Mouse (Mus musculus) telencephalon, adult 2 months (tissue): Measurements from ENCODE around the gene Gucy1a1.
"Not testable (repeated sequence)": the region's sequence is repeated elsewhere in the genome, so short reads cannot be mapped to it uniquely, and the experiment has no call there.

Source experiments
- DNase-seq: peaks from one replicate; pipeline ENCODE4 v3.0.0-alpha.2; 2011; ENCODE audit warnings: low read depth, low spot score

Gene Gucy1a1

DNA sequence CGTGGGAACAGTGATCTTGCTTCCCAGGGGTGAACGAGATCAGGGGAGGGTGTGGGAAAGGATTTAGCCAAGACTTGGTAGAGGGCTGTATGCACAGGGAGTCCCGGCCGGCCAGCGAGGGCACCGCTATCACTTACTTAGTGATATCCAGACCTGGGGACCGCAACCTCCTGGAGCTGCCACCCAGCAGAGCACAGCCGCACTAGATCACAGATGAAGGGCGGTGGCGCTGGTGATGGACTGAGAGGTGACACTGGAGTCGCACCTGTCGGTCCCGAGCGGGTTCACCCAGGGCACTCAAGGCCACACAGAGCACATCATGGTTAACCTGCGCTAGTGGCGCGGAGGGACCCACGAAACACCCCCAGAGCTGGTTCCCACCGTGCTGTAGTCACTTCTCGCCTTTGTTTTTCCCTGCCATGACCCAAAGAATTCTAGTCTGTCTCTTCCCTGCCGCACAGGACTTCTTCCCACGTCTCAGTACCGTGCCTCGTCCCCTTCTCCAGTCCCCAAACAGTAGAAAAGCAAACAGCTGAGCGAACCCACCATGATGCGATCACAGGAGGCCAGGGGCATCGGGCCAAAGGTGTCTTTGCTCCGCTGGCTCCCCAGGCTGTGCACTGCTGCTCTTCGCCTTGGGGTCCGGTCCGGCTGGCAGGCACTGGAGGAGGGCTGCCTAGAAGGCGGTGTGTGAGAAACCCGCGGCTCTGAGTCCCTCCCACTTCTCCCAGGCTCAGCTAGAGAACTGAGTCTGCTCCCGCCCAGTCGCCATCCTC, at the start of gene Gucy1a1:
TSS of gene Gucy1a1 (minus strand) at position 664 of the 776 bp plus-strand sequence.
- peak; percentile 62 for DNase-seq

DNA sequence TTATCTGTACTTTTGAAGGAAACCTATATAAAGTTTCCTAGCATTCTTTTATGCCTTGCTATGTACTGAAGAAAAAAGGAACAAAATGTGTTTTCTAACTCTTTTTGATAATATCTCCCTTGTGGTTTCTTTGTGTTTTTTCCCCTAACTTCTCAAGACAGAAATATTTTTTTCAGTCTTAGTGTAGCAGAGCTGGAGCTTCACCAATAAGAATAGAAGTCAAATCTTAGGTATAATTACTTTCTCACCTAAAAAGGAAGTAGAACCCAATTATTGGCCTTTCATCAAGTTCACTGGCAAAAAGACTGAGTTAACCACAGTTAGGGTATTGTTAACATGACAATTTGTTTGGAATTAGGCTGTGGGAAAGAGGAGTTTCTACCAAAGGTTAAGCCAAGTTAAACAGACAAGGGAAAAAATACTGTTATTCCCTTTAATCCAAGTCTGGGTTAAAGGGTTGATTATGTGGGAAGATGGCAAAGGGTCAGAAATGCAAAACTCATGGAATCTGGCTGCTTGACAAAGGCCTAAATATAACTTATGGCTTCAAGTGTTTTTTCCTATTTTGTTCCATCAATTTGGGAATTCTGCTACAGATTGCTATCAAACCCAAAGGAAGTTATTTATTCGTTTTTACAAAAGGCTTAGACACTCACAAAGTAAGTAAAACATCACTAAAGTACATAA, 46.1 kb upstream of the Gucy1a1 start:
- no peak for DNase-seq

DNA sequence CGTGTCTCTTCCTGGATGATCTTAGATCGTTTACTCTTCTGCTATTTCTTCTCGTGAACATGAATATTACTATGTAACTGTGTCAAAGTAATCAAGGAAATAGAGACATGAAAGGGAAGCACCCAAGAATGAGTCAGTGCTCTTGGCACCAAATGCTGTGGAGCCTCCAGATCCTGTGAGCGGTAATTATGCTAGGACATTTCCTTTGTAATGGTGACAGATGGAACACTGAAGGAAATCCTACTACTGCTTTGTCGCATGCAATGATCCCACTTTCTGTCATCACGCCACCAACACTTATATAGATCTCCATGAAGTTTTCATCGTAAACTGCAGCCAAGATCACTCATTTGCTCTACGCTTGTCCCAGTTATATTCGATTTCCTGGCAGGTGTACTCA, 40.0 kb upstream of the Gucy1a1 start:
- DNase-seq, result peak; percentile 61

DNA sequence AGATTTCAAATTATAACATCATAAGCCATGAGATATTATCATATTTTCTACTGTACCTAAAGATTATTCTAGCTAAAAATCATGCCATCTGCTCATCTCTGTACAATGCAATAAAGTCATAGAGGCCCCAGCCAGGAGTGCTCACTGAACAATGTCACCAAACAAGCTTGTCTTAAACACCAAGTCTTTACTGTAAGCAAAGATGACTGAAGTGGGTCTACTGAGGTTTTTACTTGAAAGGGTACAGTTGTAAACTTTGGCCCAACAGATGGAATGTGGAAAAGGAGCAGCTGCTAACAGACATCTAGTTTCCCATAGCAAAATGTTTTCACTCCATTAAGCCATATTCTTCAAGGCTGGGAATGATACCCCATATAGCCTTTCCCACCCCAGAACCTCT, 35.9 kb upstream of the Gucy1a1 start:
- DNase-seq, result no peak

DNA sequence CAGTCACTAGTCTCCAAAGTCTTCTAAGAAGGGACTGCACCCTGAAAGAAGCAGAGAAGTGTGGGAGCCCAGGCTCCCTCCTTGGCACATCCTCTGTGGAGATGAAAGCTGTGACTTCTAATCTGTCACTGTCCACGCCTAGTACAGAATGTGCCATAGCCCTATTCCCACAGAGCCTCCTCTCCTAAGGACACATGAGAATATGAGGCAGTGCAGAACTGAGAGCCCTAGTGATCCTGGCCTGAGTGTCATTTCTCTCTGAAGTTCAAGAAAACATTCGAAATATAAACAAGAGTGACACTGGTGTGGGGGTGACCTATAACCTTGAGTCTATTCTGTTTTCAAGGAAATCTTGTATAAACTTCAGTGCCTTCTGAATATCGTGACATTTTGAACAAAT, 34.7 kb upstream of the Gucy1a1 start:
- no peak for DNase-seq

DNA sequence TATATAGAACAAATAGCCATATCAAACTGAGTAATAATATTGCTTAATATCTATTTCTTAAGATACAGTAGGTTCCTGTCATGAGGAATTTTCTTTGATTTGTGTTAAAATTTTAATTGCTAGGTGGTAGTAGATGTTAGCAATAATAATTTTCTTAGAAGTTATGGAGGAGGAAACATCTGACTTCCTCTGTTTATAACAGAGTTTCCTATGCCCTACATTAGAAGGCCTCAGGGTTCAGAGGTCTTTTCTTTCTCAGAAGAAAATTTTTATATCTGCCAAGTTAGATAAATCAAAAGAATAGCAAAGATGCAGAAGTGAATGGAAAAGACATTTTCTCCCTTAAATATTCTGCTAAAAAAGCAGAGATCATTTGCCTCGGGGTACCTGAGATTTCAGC, 29.9 kb upstream of the Gucy1a1 start:
- DNase-seq, result no peak

DNA sequence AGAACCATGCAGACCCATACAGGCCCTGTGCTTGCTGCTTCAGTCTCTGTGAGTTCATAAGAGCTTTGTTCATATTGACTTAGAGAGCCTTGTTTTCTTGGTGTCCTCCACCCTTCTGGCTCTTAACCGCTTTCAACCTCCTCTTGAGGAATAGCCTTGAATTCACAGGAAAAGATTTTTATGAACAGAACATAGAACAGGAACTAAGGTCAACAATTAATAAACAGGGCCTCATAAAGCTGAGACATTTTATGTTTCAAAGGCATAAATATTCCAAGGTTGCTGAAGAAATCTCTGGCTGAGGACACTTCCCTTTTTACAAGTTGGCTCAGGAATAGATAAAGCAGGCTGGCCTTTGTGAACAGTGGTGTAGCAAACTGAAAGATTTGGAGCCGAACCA, 21.5 kb upstream of the Gucy1a1 start:
- DNase-seq, result no peak

DNA sequence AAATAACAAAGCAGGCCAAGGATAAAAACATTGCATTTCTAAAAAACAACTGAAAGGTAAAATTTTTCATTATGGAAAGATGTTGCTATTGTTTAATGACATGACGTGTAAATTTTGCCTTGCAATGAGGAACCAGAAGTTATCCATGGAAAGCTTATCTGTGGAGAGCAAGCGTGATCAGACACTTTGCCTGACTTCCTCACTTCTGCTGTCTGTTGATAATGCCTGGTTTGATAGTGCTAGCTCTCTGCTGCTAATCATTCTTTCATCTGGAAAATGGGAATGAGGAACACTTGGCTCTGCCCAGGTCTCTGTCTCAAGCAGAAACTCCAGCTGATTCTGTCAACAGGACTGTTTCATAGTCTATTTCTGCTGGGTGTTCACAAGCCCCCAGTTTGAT, 20.3 kb upstream of the Gucy1a1 start:
- DNase-seq, result no peak

DNA sequence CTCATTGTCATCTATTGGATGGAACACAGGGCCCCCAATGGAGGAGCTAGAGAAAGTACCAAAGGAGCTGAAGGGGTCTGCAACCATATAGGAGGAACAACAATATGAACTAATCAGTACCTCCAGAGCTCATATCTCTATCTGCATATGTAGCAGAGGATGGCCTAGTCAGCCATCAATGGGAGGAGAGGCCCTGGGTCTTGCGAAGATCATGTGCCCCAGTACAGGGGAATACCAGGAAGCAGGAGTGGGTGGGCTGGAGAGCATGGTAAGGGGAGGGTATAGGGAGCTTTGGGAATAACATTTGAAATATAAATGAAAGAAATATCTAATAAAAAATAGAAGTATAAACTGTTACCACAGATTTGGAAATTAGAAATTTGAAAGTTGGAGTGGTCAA, 17.4 kb upstream of the Gucy1a1 start:
- not testable (repeated sequence) for DNase-seq

DNA sequence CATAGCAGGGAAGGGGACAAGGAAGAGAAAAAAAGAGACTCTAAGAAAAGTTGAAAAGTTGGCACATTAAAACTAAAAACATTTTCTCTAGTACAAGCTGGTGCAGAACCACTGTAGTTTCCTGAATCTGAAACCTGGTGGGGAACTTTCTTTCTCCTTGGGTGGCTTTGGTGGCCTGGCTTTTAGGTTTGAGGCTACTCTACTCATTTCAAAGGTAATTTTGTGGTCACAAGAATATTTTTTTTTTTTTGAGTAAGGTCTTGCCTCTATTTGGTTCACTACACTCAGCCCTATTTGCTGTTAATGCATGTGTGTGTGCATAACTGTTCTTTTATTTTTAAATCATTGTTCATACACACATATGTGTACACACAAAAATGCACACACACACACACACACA, 389 bp upstream of the Gucy1a1 start:
- no peak for DNase-seq

DNA sequence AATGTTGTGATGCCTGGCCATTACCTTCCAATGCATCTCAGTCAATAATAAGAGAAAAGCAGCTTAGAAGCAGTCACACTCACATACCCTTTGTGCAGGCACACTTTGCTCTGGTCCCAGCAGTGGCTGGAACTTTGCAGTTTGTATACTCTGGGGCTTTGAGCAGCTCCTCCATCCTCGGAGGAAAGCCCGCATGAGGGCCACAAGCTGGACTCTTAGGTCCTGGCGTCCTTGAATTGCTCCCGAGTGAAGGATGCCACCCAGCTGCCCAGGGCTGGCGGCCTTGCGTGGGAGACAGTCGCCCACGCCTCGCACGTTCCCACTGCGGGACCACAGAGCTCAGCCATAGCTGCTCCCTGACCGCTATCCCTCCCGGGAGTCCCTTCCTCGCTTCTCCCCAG, 864 bp downstream of the Gucy1a1 start:
- no peak for DNase-seq

DNA sequence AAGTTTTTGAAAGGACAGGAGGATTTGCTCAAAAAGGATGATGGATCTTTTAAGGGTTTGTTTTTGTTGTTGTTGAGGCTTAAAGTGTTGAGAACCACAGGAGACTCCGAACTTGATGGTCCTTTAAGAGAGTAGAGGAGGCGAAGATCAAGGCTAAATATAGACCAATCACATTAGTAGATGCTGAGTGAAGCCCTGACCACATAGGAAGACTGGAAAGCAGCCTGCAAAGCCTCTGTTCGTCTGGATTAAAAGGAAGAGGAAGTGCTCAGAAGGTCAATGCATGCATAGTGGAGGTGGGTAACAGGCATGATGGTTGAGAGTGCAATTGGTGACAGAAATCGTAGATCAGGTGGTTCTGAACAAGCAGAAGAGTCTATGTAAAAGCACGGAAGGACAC, 4.8 kb downstream of the Gucy1a1 start:
- no peak for DNase-seq

DNA sequence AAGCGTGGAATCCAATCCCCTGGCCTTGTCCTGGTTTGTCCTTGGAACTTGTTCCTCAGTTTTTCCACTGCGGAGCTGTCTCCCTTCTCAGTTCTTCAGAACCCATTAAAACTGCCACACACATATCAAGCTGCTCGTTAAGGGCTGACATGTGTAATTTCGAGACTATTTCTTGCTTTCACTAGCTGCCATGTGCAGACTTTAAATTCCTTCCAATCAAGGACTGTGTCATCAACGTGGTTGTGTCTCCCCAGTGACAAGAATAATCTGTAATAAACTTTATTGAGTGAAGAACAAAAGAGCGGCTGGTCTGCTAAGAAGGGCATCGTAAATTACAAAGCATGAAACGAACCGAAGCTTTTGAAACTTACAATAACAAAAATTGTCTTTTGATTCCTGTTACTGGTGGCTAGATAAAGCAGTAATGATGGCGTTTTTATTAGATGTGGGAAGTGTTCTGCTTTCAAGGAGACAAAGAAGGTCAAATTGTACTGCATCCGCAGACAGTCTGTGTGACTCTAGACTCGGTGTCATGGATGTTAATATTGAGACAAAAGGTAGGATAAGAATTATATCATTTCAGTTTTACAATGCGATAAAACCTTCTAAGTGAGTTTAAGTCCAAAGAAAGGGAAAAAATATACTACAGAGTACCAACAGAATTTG, 7.5 kb downstream of the Gucy1a1 start:
- DNase-seq, result no peak

DNA sequence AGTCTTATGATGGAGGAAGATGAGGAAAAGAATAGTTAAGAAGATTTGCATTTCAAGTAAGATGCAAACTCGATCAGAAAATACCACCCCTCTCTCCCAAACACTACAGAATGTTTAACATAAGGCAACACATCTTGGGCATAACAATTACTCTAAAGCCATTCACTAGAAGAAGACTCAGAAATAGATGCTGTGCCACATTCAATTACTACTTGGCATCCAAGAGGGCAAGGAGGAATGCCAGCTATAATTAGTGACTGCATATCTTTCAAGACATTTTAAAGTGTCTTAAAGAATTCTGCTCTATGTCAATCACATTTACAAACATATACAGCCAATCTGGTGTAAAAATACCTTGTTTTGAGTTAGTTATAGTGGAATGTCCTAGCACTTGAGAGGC, 10.1 kb downstream of the Gucy1a1 start:
- DNase-seq, result no peak

DNA sequence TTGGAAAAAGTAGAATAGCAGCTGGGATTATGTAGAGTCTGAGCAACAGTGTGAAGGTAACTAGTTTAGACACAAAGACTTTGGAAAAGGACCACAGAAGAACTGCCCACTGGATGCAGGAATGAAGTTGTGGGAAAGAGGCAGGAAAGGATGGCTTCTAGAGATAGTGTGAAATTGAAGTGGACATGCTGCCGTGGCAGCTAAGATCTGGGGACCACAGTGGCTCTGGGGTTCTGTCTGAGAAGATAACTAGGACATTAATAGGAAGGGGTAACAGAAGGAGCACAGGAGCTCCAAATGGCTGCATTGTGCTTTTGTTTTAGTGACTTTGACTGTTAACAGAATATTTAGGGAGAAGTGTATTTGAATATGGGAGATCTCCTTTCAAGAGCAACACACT, 16.3 kb downstream of the Gucy1a1 start:
- no peak for DNase-seq

DNA sequence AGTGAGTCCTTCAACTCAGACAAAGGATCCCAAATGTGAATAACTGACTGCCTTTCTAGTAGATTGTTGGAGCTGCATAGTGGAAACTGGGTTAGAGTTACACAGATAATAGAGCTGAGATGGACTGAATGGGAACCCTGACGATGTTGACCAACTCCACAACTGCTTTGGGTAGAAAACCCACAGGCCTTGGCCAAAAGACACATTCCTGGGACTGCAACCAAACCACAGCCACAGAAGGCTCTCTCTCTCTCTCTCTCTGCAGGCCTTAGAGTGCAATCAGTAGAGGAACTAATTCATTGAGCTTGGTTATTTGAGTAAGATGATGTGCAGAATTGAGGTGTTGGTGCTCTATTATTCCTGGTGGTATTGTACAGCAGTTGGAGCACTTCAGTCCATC, 21.0 kb downstream of the Gucy1a1 start:
- DNase-seq, result no peak

DNA sequence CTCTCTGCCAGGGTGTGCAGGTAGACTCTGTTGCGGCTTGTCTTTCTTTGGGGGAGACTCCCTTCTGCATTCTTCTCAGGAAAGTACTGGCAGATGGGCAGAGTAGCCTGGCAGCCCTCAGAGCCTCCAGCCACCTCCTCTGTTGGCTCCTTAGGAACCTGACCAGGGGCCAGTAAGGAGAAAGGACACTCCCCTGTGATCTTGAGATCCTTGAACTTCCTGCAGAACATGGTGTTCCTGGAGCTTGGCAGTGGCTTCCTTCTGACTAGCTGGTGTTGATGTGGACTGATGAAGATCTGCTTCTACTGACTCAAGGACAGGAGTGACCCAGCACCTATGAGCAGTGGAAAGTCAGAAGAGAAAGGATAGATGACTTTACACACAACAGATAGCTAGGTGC, 26.7 kb downstream of the Gucy1a1 start:
- no peak for DNase-seq

DNA sequence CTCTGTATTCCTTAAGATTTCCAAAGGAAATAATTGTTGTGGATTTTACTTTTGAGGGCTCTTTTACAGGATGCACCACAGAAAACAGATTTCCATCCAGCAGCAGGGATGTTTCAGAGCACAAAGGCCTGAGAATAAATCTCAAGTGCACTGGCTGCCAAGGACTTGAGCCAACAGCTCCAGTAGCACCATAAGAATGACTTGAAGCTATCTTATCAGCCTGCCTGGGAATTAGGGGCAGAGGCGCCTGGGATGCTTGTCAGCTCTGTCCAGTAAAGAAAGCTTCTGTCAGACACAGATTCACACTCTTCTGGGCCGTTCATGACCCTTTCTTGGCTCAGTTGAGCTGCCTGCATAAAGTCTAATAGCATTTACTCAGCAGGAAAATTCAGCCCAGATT, 33.1 kb downstream of the Gucy1a1 start:
- no peak for DNase-seq

DNA sequence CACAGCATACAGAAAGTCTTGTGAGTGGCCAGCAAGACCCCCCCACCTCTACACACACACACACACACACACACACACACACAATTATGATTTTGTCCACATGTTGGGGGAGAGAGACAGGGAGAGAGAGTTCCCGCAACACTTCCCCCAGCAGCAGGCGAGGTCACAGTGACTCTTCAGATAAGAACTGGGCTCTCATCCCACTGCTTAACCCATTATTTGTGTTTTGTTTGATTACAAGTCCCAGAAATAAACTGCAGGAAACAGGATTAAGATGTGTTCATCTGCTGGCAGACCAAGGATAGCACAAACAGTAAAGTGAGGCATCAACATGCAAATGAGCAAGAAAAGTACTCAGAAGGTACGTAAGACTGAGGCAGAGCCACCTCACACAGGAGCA, 33.6 kb downstream of the Gucy1a1 start:
- DNase-seq, result no peak

DNA sequence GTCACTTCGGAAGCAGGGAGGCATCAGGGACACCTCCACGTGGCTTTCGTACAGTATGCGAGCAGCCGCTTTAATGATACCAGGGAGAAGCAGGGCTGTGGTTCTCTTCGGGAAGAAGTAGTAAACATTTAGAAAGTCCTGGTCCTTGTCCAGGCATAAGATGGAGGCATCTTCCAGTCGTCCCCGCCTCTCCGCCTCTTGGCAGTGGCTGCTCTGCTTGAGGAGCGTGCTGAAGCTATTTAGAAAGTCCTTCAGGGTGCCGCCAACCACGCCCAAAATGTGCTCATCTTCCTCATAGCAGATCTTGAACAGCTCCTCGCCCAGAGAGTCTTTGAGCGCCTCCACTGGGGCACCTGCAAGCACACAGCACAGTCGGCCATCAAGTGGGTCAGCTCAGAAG, 36.6 kb downstream of the Gucy1a1 start:
- DNase-seq, result no peak

DNA sequence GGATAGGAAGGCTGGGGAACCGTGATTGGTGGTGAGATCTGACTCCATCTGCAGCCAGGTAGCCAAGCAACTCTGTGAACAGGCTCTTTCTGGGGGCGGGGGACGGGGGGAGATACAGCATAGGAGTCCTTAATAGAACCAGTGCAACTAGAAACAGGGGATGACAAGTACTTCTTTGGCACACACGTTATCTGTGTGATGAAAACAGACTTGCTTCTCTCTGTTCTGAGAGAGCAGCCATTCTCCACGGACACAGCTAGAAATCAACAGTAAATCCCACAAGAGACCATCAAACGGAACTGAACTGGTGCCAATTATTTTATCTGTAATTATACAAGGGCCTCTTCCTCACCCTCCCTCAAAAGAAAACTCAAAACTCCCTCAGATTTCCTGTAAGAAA, 41.4 kb downstream of the Gucy1a1 start:
- no peak for DNase-seq

DNA sequence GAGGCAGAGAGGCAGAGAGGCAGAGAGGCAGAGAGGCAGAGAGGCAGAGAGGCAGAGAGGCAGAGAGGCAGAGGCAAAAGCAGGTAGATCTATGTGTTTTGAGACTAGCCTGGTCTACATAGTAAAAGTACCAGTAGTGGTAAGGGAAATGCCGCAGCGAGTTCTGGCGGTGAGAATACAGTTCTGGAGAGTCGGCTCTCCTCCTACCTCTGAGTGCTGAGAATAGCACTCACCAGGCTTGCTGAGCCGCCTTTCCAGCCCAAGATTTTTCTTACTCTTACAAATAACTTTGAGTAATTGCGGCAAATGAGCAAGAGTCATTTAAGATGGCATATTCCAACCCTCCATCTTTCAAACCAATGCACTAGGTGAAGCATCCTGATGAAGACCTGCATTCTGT, 46.5 kb downstream of the Gucy1a1 start:
- no peak for DNase-seq

DNA sequence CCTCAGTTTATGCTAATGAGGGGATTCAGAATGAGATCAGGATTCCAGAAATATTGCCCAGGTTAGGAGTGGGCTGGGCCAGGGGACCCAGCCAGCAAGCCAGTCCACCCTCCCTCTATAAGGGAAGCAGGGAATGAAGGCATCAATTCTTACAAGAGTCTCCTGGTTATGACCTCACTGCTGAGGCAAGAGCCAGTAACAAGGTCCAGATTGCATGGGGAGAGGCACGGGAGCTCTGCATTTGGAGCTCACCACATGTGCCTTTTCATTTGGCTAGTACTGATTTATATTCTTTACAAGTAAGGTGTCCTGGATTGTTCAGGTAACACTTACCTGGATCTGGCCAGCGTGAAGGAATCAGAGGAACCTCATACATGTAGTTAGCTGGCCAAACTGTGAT, 48.8 kb downstream of the Gucy1a1 start:
- no peak for DNase-seq
